Mouse (Mus musculus): ENCODE data around the gene Klrb1b.

GRCm38 (mm10) chr6:128789115-128789514 lies 37.0 kb downstream of the Klrb1b start, which contains the start of gene Klrb1c:
- TF ChIP-seq GATA1 (IDR thresholded peaks at IDR 0.05; ENCODE audit: borderline replicate concordance, low read length), result no peak
- TF ChIP-seq FLI1 (IDR thresholded peaks at IDR 0.05; ENCODE audit: low read length), result no peak

Measured in megakaryocyte, embryonic 14.5 days (primary cell).